Mouse (Mus musculus): ENCODE measurements around the gene Gm20830.

Gene Gm20830

GRCm38 (mm10) chrY:6918182-6918581 is at the start of gene Gm20830:
Gene Gm20830 (minus strand): TSS chrY:6918282.
- 27% methylated on average over 3 of the region's 3 CpGs for WGBS

Data from cerebral cortex, adult 2 months (tissue).